Mouse (Mus musculus) forebrain, embryonic 16.5 days (tissue): ENCODE measurements around the gene Slc3a2. TPM values are rescaled to one million over a fixed set of nuclear protein-coding genes. Genes with fewer than 3 reads are reported as not detected.

Experiments
- ATAC-seq: fragments of 200-750 bp; cut with Nextera tagmentation; 2 replicates; pipeline ENCODE4 v1.8.0; 2017; ENCODE audit warnings: mild to moderate bottlenecking, moderate library complexity
- H3K27ac ChIP-seq: fragments of 300-500 bp; sonication (generic); 2 replicates; pipeline ENCODE4 v1.5.1; 2014; ENCODE audit warnings: low read length, control low read depth
- H3K27me3 ChIP-seq: fragments of 300-500 bp; sonication (generic); replicated peaks from 2 replicates; pipeline ENCODE4 v1.6.1; 2014; ENCODE audit warnings: low read length; ENCODE audit not compliant: control insufficient read depth, insufficient read depth
- H3K36me3 ChIP-seq: fragments of 300-500 bp; sonication (generic); 2 replicates; pipeline ENCODE4 v1.6.1; 2014; ENCODE audit not compliant: control insufficient read depth, insufficient read depth
- H3K4me1 ChIP-seq: fragments of 300-500 bp; sonication (generic); replicated peaks from 2 replicates; pipeline ENCODE4 v1.6.1; 2014; ENCODE audit warnings: low read length; ENCODE audit not compliant: control insufficient read depth, insufficient read depth
- H3K4me2 ChIP-seq: fragments of 300-500 bp; sonication (generic); 2 replicates; pipeline ENCODE4 v1.6.1; 2014; ENCODE audit warnings: mild to moderate bottlenecking, low read length, control low read depth
- H3K4me3 ChIP-seq: fragments of 300-500 bp; sonication (generic); replicated peaks from 2 replicates; pipeline ENCODE4 v1.5.1; 2014; ENCODE audit warnings: mild to moderate bottlenecking, low read length, control low read depth
- H3K9ac ChIP-seq: fragments of 300-500 bp; sonication (generic); replicated peaks from 2 replicates; pipeline ENCODE4 v1.6.1; 2014; ENCODE audit warnings: low read depth, low read length, control low read depth
- H3K9me3 ChIP-seq: fragments of 300-500 bp; sonication (generic); 2 replicates; pipeline ENCODE4 v1.6.1; 2016; ENCODE audit warnings: low read length; ENCODE audit not compliant: control insufficient read depth
- WGBS: fragments of 180-500 bp; shearing (Covaris S2); extraction: QIAGEN DNeasy Blood & Tissue Kit; methylation state at CpG from one replicate; pipeline ENCODE4 v1.1.7; 2014; 5-methylcytosine and 5-hydroxymethylcytosine counted together
- polyA plus RNA-seq: library from polyadenylated mRNA; unstranded; fragments of >200 nt; fragmentation: Nextera tagmentation; extraction: Ambion mirVana; gene quantifications from 2 replicates; pipeline ENCODE4 v1.2.1, GENCODE M21; 2015

The Slc3a2 gene
- polyA plus RNA-seq: 186 TPM in 2 replicates

GRCm38 (mm10) chr19:8722907-8723573 lies at the start of gene Slc3a2:
Slc3a2 (minus strand) TSS chr19:8723369.
- H3K27me3 ChIP-seq: no peaks in the 10 kb centered on the region
- under 1% methylated on average over 50 of the region's 50 CpGs for WGBS
- H3K4me1 ChIP-seq: peaks cover 33% of the 10 kb centered on the region
- H3K4me3 ChIP-seq: peak within 1 kb of the TSS; percentile 60
- H3K9me3 ChIP-seq: no peaks in the 10 kb centered on the region
- peak within 1 kb of the TSS; percentile 94 for H3K4me2 ChIP-seq
- peak within 1 kb of the TSS; percentile 98 for H3K27ac ChIP-seq
- peak within 1 kb of the TSS; percentile 96 for H3K9ac ChIP-seq
- H3K36me3 ChIP-seq: peaks cover 24% of the 10 kb centered on the region
- peak; percentile 98 for ATAC-seq

GRCm38 (mm10) chr19:8770567-8771270 lies 47.5 kb upstream of the Slc3a2 start, which contains the start of gene Tmem223:
Tmem223 (plus strand) TSS chr19:8770996.
- peaks cover 33% of the 10 kb centered on the region for H3K4me1 ChIP-seq
- peak within 1 kb of the TSS; percentile 88 for H3K9ac ChIP-seq
- no peaks in the 10 kb centered on the region for H3K27me3 ChIP-seq
- peak within 1 kb of the TSS; percentile 55 for H3K4me2 ChIP-seq
- H3K4me3 ChIP-seq: peak within 1 kb of the TSS; percentile 78
- WGBS: 17% methylated on average over 29 of the region's 29 CpGs
- peak within 1 kb of the TSS; percentile 90 for H3K27ac ChIP-seq
- peak; percentile 41 for ATAC-seq
- peaks cover 44% of the 10 kb centered on the region for H3K36me3 ChIP-seq
- no peaks in the 10 kb centered on the region for H3K9me3 ChIP-seq

- H3K27me3 ChIP-seq: no peaks in the 10 kb centered on the region
- no peak overlapping the region for H3K9ac ChIP-seq
- peaks cover 2% of the 10 kb centered on the region for H3K4me1 ChIP-seq
- H3K36me3 ChIP-seq: peaks cover 71% of the 10 kb centered on the region
- no peak overlapping the region for H3K27ac ChIP-seq
- no peak for ATAC-seq
- H3K4me3 ChIP-seq: no peak overlapping the region
- no peaks in the 10 kb centered on the region for H3K9me3 ChIP-seq
- H3K4me2 ChIP-seq: no peak overlapping the region
- 98% methylated on average over 9 of the region's 9 CpGs for WGBS
These were observed 42.4 kb upstream of the Slc3a2 start for GRCm38 (mm10) chr19:8765562-8765961.

- 94% methylated on average over 4 of the region's 4 CpGs for WGBS
- ATAC-seq: no peak
- peaks cover 57% of the 10 kb centered on the region for H3K36me3 ChIP-seq
These were observed 40.1 kb upstream of the Slc3a2 start for GRCm38 (mm10) chr19:8763276-8763675.

GRCm38 (mm10) chr19:8760757-8761156 lies 37.6 kb upstream of the Slc3a2 start:
- Histone ChIP-seq H3K36me3 (peaks cover 34% of the 10 kb centered on the region), H3K9me3 (no peaks in the 10 kb centered on the region), H3K4me3 (no peak overlapping the region), H3K4me1 (peaks cover 19% of the 10 kb centered on the region), H3K4me2 (no peak overlapping the region), H3K27ac (no peak overlapping the region), H3K9ac (no peak overlapping the region), H3K27me3 (no peaks in the 10 kb centered on the region)
- no peak for ATAC-seq
- 89% methylated on average over 2 of the region's 2 CpGs for WGBS

More at GRCm38 (mm10) chr19:8763276-8763675, 40.1 kb upstream of the Slc3a2 start:
- Histone ChIP-seq H3K4me3 (no peak overlapping the region), H3K27me3 (no peaks in the 10 kb centered on the region), H3K9me3 (no peaks in the 10 kb centered on the region), H3K9ac (no peak overlapping the region), H3K4me1 (peaks cover 8% of the 10 kb centered on the region), H3K4me2 (no peak overlapping the region), H3K27ac (no peak overlapping the region)

- no peak overlapping the region for H3K4me2 ChIP-seq
- peaks cover 24% of the 10 kb centered on the region for H3K4me1 ChIP-seq
- WGBS: 95% methylated on average over 2 of the region's 2 CpGs
These were observed 35.7 kb upstream of the Slc3a2 start for GRCm38 (mm10) chr19:8758899-8759298.

GRCm38 (mm10) chr19:8757471-8757998 lies 34.4 kb upstream of the Slc3a2 start:
- H3K4me1 ChIP-seq: peaks cover 24% of the 10 kb centered on the region
- H3K27ac ChIP-seq: peak overlapping the region; percentile 86
- WGBS: 2% methylated on average over 14 of the region's 14 CpGs
- peaks cover 15% of the 10 kb centered on the region for H3K36me3 ChIP-seq
- no peaks in the 10 kb centered on the region for H3K27me3 ChIP-seq
- H3K9me3 ChIP-seq: no peaks in the 10 kb centered on the region
- peak overlapping the region; percentile 82 for H3K9ac ChIP-seq
- peak overlapping the region; percentile 88 for H3K4me3 ChIP-seq
- no peak; the same call in 1 of the 2 replicates for ATAC-seq
- peak overlapping the region; percentile 87 for H3K4me2 ChIP-seq

More at GRCm38 (mm10) chr19:8758899-8759298, 35.7 kb upstream of the Slc3a2 start:
- no peak for ATAC-seq
- no peak overlapping the region for H3K9ac ChIP-seq
- no peak overlapping the region for H3K4me3 ChIP-seq
- peaks cover 21% of the 10 kb centered on the region for H3K36me3 ChIP-seq
- H3K9me3 ChIP-seq: no peaks in the 10 kb centered on the region
- no peaks in the 10 kb centered on the region for H3K27me3 ChIP-seq
- no peak overlapping the region for H3K27ac ChIP-seq

GRCm38 (mm10) chr19:8756635-8757387 lies 33.6 kb upstream of the Slc3a2 start, which contains the start of gene Nxf1:
Nxf1 (plus strand) TSS chr19:8757073.
- H3K9ac ChIP-seq: peak within 1 kb of the TSS; percentile 82
- peak; percentile 96 for ATAC-seq
- peak within 1 kb of the TSS; percentile 86 for H3K27ac ChIP-seq
- peak within 1 kb of the TSS; percentile 88 for H3K4me3 ChIP-seq
- H3K9me3 ChIP-seq: no peaks in the 10 kb centered on the region
- H3K27me3 ChIP-seq: no peaks in the 10 kb centered on the region
- H3K4me1 ChIP-seq: peaks cover 24% of the 10 kb centered on the region
- under 1% methylated on average over 72 of the region's 75 CpGs for WGBS
- peak within 1 kb of the TSS; percentile 87 for H3K4me2 ChIP-seq
- peaks cover 13% of the 10 kb centered on the region; the same call in 1 of the 2 replicates for H3K36me3 ChIP-seq
